Mouse (Mus musculus) lung, postnatal 14 days (tissue): ENCODE measurements at regions not wholly inside any gene's neighbourhood (a gene's known extent, or its start where the extent isn't known, plus 50 kb on each side); places are given as distances from the start of the nearest gene placed in this dataset.

Experiments used
- DNase-seq: peaks from one replicate; pipeline ENCODE4 v3.0.0; 2021

- DNase-seq = peak; percentile 2
These were observed 907.3 kb upstream of the Gm37988 start for GRCm38 (mm10) chr1:3900354-3900753.

GRCm38 (mm10) chr1:3903432-3903831, 904.3 kb upstream of the Gm37988 start:
- no peak for DNase-seq

- DNase-seq = no peak
These were observed 895.2 kb upstream of the Gm37988 start for GRCm38 (mm10) chr1:3912499-3912898.

- DNase-seq = no peak
These were observed 894.1 kb upstream of the Gm37988 start for GRCm38 (mm10) chr1:3913631-3914030.
